Mouse (Mus musculus) E14TG2a.4 (cell line): ENCODE measurements at regions not wholly inside any gene's neighbourhood (a gene's known extent, or its start where the extent isn't known, plus 50 kb on each side); places are given as distances from the start of the nearest gene placed in this dataset.

Experiments
- H3K27me3 ChIP-seq: 2 replicates; pipeline ENCODE4 v1.6.1; 2014; ENCODE audit warnings: low read length, control low read depth; ENCODE audit not compliant: insufficient read depth
- H3K36me3 ChIP-seq: 2 replicates; pipeline ENCODE4 v1.6.1; 2014; ENCODE audit warnings: low read length, control low read depth; ENCODE audit not compliant: insufficient read depth
- H3K4me1 ChIP-seq: replicated peaks from 2 replicates; pipeline ENCODE4 v1.6.1; 2014; ENCODE audit warnings: low read depth, low read length, control low read depth
- H3K4me3 ChIP-seq: replicated peaks from 2 replicates; pipeline ENCODE4 v1.5.1; 2014; ENCODE audit warnings: mild to moderate bottlenecking, low read length
- H3K9me3 ChIP-seq: 2 replicates; pipeline ENCODE4 v1.6.1; 2014; ENCODE audit warnings: low read length, control low read depth
- CTCF ChIP-seq: conservative IDR thresholded peaks from 2 replicates; pipeline ENCODE4 v1.5.1; 2014; ENCODE audit warnings: low read length
- NANOG ChIP-seq: IDR thresholded peaks from 2 replicates; pipeline ENCODE4 v1.6.1; 2014; ENCODE audit warnings: borderline replicate concordance, low read length, mixed read lengths
- POU5F1 ChIP-seq: IDR thresholded peaks from 2 replicates; pipeline ENCODE4 v1.6.1; 2014; ENCODE audit warnings: low read length, borderline replicate concordance

DNA sequence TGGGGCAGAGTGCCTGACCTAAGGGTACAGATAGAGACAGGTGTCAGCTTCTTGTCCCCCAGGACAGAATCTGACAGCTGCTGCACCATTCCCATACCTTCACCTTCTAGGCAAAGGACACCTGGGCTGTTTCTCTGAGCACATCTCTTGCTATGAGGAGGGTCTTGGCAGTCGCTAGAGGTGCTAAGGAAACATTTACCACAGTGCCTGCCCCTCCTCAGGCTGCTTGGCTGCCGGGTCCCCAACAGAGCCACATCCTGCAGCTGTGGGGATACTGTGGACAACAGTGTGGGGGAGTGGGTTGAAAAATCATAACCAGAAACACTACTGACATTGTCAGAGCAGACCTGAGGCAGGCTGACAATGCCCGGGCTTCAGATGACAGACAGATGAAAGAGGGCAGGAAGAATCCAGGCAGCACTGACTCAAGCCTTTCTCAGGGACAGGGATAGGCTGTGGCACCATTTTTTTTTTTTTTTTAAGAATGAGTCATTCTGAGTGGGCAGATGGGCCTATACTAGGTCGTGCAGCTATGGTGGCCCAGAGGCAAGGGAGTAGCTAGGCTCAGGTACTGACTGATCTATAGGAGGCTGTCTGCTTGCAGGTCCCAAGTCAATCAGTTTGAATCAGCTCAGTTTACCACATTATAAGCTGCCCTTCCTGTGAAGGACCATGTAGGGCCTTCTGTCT, 150.7 kb upstream of the A230072I06Rik start:
- peaks cover 27% of the 10 kb centered on the region for H3K4me1 ChIP-seq
- H3K4me3 ChIP-seq = no peak overlapping the region
- H3K36me3 ChIP-seq = no peaks in the 10 kb centered on the region
- H3K27me3 ChIP-seq = peaks cover 4% of the 10 kb centered on the region
- TF ChIP-seq POU5F1 (no peak), CTCF (no peak), NANOG (no peak)
- H3K9me3 ChIP-seq = no peaks in the 10 kb centered on the region

DNA sequence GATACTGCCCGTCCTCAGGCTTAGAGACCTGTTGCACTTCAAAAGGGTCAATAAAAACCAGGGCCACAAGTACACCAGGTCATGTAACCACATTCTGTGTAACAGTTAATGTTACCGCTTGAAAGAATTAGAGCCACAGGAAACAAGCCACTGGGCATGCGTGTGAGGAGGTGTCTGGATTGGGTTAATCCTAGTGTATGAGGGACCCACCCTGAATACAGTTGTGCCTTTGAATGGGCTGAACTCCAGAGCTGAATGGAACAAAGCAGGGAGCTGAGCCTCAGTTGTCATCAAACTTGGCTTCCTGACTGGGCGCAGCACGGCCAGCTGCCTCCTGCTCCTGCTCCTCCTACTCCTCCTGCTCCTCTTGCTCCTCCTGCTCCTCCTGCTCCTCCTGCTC, 148.0 kb upstream of the A230072I06Rik start:
- TF ChIP-seq CTCF (no peak), NANOG (no peak), POU5F1 (no peak)
- no peaks in the 10 kb centered on the region for H3K36me3 ChIP-seq

DNA sequence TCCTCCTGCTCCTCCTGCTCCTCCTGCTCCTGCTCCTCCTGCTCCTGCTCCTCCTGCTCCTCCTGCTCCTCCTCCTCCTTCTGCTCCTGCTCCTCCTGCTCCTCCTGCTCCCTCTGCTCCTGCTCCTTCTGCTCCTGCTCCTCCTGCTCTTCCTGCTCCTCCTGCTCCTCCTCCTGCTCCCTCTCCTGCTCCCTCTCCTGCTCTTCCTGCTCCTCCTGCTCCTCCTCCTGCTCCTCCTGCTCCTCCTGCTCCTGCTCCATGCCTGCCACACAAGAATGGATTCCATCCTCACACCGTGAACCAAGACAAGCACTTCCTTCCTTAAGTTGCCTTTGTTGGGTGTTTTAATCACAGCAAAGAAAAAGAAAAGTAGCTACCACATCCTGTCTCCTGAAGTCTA, 144.4 kb upstream of the A230072I06Rik start:
- no peaks in the 10 kb centered on the region for H3K9me3 ChIP-seq
- no peaks in the 10 kb centered on the region for H3K36me3 ChIP-seq
- no peak for TF ChIP-seq NANOG
- TF ChIP-seq POU5F1 = no peak
- no peak for TF ChIP-seq CTCF
- peaks cover 9% of the 10 kb centered on the region for H3K4me1 ChIP-seq
- H3K27me3 ChIP-seq = peaks cover 28% of the 10 kb centered on the region
- no peak overlapping the region for H3K4me3 ChIP-seq

More for the DNA sequence above, 148.0 kb upstream of the A230072I06Rik start:
- Histone ChIP-seq H3K4me1 (peaks cover 28% of the 10 kb centered on the region), H3K27me3 (peaks cover 21% of the 10 kb centered on the region), H3K9me3 (no peaks in the 10 kb centered on the region), H3K4me3 (no peak overlapping the region)

DNA sequence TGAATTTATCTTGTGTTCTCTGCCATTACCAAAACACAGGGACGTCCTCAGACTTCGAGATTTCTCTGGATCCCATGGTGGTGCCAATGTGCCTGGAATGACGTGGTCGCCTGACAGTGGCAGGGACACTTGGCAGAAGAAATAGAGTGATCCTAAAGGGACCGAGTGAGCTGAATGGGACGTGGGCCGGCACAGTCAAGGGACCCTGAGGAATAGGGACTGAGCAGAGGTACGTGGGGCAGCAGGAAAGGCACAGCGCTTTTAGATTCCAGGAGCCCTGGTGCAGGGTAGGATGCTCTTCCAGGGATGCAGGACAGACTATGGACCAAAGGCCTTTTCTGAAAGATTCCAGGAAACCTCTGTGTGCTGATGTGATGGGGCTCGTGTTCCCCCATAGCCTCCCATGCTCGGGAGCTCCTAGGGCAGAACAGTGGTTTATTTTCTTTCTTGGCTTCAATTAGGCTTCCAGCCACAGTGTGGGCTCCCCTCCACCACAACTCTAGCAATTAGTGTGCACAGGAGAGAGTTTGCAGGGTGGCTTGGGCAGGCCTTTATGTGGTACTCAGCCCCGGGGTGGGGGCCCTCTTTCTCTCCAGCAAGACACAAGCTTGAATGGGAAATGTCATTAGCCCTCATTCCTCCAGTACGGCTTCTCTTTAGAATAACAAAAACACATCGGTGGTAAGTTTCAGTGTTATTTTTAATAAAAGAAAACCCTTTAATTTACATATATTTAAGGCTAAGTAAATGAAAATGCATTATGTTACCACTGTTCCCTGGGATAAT, 143.0 kb upstream of the A230072I06Rik start:
- TF ChIP-seq CTCF (no peak), NANOG (no peak), POU5F1 (no peak)
- H3K9me3 ChIP-seq = no peaks in the 10 kb centered on the region
- H3K36me3 ChIP-seq = no peaks in the 10 kb centered on the region
- H3K4me3 ChIP-seq = no peak overlapping the region
- H3K27me3 ChIP-seq = peaks cover 33% of the 10 kb centered on the region
- peaks cover 9% of the 10 kb centered on the region for H3K4me1 ChIP-seq

- H3K27me3 ChIP-seq = peaks cover 36% of the 10 kb centered on the region
- peaks cover 9% of the 10 kb centered on the region for H3K4me1 ChIP-seq
- TF ChIP-seq POU5F1 (no peak), CTCF (no peak), NANOG (no peak)
- H3K4me3 ChIP-seq = no peak overlapping the region
- H3K9me3 ChIP-seq = no peaks in the 10 kb centered on the region
- no peaks in the 10 kb centered on the region for H3K36me3 ChIP-seq
Observed at GRCm38 (mm10) chr8:12136178-12136455, 142.5 kb upstream of the A230072I06Rik start.

DNA sequence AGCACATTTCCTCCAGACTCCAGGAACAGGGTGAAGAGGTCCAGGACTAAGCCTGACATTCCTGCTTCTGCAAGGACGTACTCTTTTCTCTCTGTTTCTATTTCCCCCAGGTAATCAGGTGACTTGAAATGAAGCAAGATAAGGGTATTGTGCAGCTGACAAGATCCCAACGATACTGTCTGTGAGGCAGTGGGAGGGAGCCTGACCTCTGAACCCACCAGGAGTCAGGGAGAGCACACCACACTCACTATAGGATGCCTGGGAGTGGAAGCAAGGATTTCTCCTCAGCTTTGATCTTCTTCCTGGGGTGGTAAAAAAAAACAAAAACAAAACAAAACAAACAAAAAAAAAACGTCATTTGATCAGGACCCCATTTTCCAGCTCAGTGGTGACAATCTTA, 141.1 kb upstream of the A230072I06Rik start:
- no peaks in the 10 kb centered on the region for H3K9me3 ChIP-seq
- H3K4me3 ChIP-seq = no peak overlapping the region
- H3K36me3 ChIP-seq = no peaks in the 10 kb centered on the region
- peaks cover 36% of the 10 kb centered on the region for H3K27me3 ChIP-seq
- H3K4me1 ChIP-seq = peaks cover 9% of the 10 kb centered on the region
- TF ChIP-seq CTCF (no peak), POU5F1 (no peak), NANOG (no peak)

DNA sequence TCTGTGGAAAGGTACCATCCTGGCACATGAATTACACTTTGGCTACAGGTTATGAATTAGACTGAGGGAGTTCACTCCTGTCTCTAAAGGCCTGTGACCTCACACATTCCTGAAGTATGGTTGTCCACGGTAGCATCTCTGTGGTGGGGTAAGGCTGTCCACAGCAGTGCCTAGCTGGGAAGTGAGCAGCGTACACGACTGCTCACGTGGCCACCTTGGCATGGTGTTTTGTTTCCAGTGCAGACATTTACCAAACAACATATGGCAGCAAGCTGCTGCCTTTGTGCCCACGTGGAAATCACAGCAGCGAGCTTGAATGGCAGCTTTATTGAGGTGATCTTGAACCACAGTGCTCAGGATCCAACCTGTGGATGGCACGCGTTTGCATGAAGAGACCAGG, 140.7 kb upstream of the A230072I06Rik start:
- peaks cover 36% of the 10 kb centered on the region for H3K27me3 ChIP-seq
- peaks cover 9% of the 10 kb centered on the region for H3K4me1 ChIP-seq
- TF ChIP-seq POU5F1 (no peak), NANOG (no peak), CTCF (no peak)
- no peak overlapping the region for H3K4me3 ChIP-seq
- no peaks in the 10 kb centered on the region for H3K36me3 ChIP-seq
- H3K9me3 ChIP-seq = no peaks in the 10 kb centered on the region

- peaks cover 4% of the 10 kb centered on the region; the same call in 1 of the 2 replicates for H3K4me1 ChIP-seq
- 0 out of 2 replicates have a peak, but pooled peaks cover 2% of the 10 kb centered on the region for H3K27me3 ChIP-seq
- TF ChIP-seq CTCF (no peak), POU5F1 (no peak), NANOG (no peak)
- H3K4me3 ChIP-seq = no peak overlapping the region
- no peaks in the 10 kb centered on the region for H3K36me3 ChIP-seq
- H3K9me3 ChIP-seq = no peaks in the 10 kb centered on the region
Observed at GRCm38 (mm10) chr8:12151679-12152078, 126.9 kb upstream of the A230072I06Rik start.

DNA sequence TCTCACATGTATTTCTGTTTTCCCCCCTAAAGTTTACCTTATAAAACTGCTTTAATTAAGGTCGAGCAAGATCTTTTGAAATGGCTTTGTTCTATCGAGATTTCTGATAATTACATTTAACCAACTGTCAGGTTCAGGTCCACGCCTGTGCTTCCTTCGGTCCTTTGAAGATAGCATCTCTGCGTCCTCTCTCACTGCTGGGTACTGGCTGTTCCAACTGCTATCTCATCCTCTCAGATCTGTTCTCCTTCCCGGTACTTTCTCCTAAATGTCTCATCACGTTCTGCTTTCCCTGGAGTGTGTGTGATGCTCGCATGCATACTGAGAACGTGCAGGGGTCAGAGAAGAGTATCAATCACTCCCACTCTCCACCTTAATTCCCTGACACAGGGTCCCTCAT, 125.8 kb upstream of the A230072I06Rik start:
- no peaks in the 10 kb centered on the region for H3K9me3 ChIP-seq
- H3K27me3 ChIP-seq = 0 out of 2 replicates have a peak, but pooled peaks cover 2% of the 10 kb centered on the region
- no peak for TF ChIP-seq NANOG
- no peak for TF ChIP-seq POU5F1
- TF ChIP-seq CTCF = no peak
- H3K4me1 ChIP-seq = peaks cover 4% of the 10 kb centered on the region; the same call in 1 of the 2 replicates
- H3K4me3 ChIP-seq = no peak overlapping the region
- H3K36me3 ChIP-seq = no peaks in the 10 kb centered on the region
